Mouse (Mus musculus): ENCODE results near the gene Pithd1. TPM values are rescaled to one million over a fixed set of nuclear protein-coding genes. Genes with fewer than 3 reads are reported as not detected.

The Pithd1 gene
- total RNA-seq (2012; rRNA removed) = 35.3 and 41.6 TPM in 2 replicates

GRCm38 (mm10) chr4:135986943-135987710 is at the start of gene Pithd1:
Pithd1 (minus strand) TSS chr4:135987264.
- TF ChIP-seq CHD2 (IDR thresholded peaks at IDR 0.05; ENCODE audit: low read depth, low read length) = no peak
- no peak for TF ChIP-seq HCFC1 (IDR thresholded peaks at IDR 0.05; ENCODE audit: borderline replicate concordance, insufficient read depth, low read length)
- TF ChIP-seq ZC3H11A (IDR thresholded peaks at IDR 0.05; ENCODE audit: borderline replicate concordance, low read depth, low read length) = no peak
- no peak for TF ChIP-seq ZNF384 (IDR thresholded peaks at IDR 0.05; ENCODE audit: low read depth, low read length)
- TF ChIP-seq MAFK (IDR thresholded peaks at IDR 0.05; ENCODE audit: insufficient read depth, low read depth, low read length) = no peak
- H3K4me1 ChIP-seq (ENCODE audit: control insufficient read depth in 2 of 2, insufficient read depth in 2 of 2, low read length in 2 of 2, poor library complexity in 1 of 2) = peaks cover 0 to 4% of the 10 kb centered on the region in 2 experiments; a peak in 1 of 4 replicates
- peak within 1 kb of the TSS; percentile 94 for H3K9ac ChIP-seq (ENCODE audit: insufficient read depth, low read depth, low read length, poor library complexity, severe bottlenecking)
- peak within 1 kb of the TSS; percentile 38; the same call in 1 of the 2 replicates for H3K27ac ChIP-seq (ENCODE audit: insufficient read depth, low read depth, low read length, poor library complexity, severe bottlenecking)
- in situ Hi-C loops (cut with MboI; ENCODE audit: low sequenced_read_pairs in 2 of 2, unreplicated experiment in 2 of 2) = no loop called here
- peak within 1 kb of the TSS; percentile 89 to 94 for H3K4me3 ChIP-seq (ENCODE audit: insufficient read depth in 1 of 2, low read depth in 1 of 2, low read length in 2 of 2, poor library complexity in 1 of 2, severe bottlenecking in 1 of 2)
- H3K9me3 ChIP-seq (ENCODE audit: control insufficient read depth, insufficient read depth, low read depth, low read length) = no peaks in the 10 kb centered on the region
- peak; percentile 72 for DNase-seq (ENCODE audit: low read depth, low spot score)
- H3K36me3 ChIP-seq (ENCODE audit: control insufficient read depth, insufficient read depth, low read length, poor library complexity, severe bottlenecking) = peaks cover 15% of the 10 kb centered on the region

- no peak for DNase-seq (ENCODE audit: low read depth, low spot score)
- TF ChIP-seq HCFC1 (IDR thresholded peaks at IDR 0.05; ENCODE audit: borderline replicate concordance, insufficient read depth, low read length) = no peak
- no peak for TF ChIP-seq MAFK (IDR thresholded peaks at IDR 0.05; ENCODE audit: insufficient read depth, low read depth, low read length)
- no peak for TF ChIP-seq ZC3H11A (IDR thresholded peaks at IDR 0.05; ENCODE audit: borderline replicate concordance, low read depth, low read length)
- TF ChIP-seq ZNF384 (IDR thresholded peaks at IDR 0.05; ENCODE audit: low read depth, low read length) = no peak
- no peak for TF ChIP-seq CHD2 (IDR thresholded peaks at IDR 0.05; ENCODE audit: low read depth, low read length)
- Histone ChIP-seq H3K27ac (ENCODE audit: insufficient read depth, low read depth, low read length, poor library complexity, severe bottlenecking) (no peak overlapping the region), H3K9me3 (ENCODE audit: control insufficient read depth, insufficient read depth, low read depth, low read length) (no peaks in the 10 kb centered on the region), H3K4me3 (ENCODE audit: insufficient read depth in 1 of 2, low read depth in 1 of 2, low read length in 2 of 2, poor library complexity in 1 of 2, severe bottlenecking in 1 of 2) (no peak overlapping the region), H3K36me3 (ENCODE audit: control insufficient read depth, insufficient read depth, low read length, poor library complexity, severe bottlenecking) (no peaks in the 10 kb centered on the region), H3K9ac (ENCODE audit: insufficient read depth, low read depth, low read length, poor library complexity, severe bottlenecking) (no peak overlapping the region), H3K4me1 (ENCODE audit: control insufficient read depth in 2 of 2, insufficient read depth in 2 of 2, low read length in 2 of 2, poor library complexity in 1 of 2) (peaks cover 0 to 2% of the 10 kb centered on the region in 2 experiments; a peak in 1 of 4 replicates)
- in situ Hi-C loops (cut with MboI; ENCODE audit: low sequenced_read_pairs in 2 of 2, unreplicated experiment in 2 of 2) = no loop called here
Measured at GRCm38 (mm10) chr4:136035078-136035477, 48.0 kb upstream of the Pithd1 start.

GRCm38 (mm10) chr4:136033231-136033630 is 46.2 kb upstream of the Pithd1 start:
- DNase-seq (ENCODE audit: low read depth, low spot score) = no peak
- Histone ChIP-seq H3K36me3 (ENCODE audit: control insufficient read depth, insufficient read depth, low read length, poor library complexity, severe bottlenecking) (no peaks in the 10 kb centered on the region), H3K9ac (ENCODE audit: insufficient read depth, low read depth, low read length, poor library complexity, severe bottlenecking) (no peak overlapping the region), H3K4me3 (ENCODE audit: insufficient read depth in 1 of 2, low read depth in 1 of 2, low read length in 2 of 2, poor library complexity in 1 of 2, severe bottlenecking in 1 of 2) (no peak overlapping the region), H3K4me1 (ENCODE audit: control insufficient read depth in 2 of 2, insufficient read depth in 2 of 2, low read length in 2 of 2, poor library complexity in 1 of 2) (peaks cover 0 to 2% of the 10 kb centered on the region in 2 experiments; a peak in 1 of 4 replicates), H3K9me3 (ENCODE audit: control insufficient read depth, insufficient read depth, low read depth, low read length) (no peaks in the 10 kb centered on the region), H3K27ac (ENCODE audit: insufficient read depth, low read depth, low read length, poor library complexity, severe bottlenecking) (no peak overlapping the region)
- no peak for TF ChIP-seq CHD2 (IDR thresholded peaks at IDR 0.05; ENCODE audit: low read depth, low read length)
- no peak for TF ChIP-seq MAFK (IDR thresholded peaks at IDR 0.05; ENCODE audit: insufficient read depth, low read depth, low read length)
- no peak for TF ChIP-seq HCFC1 (IDR thresholded peaks at IDR 0.05; ENCODE audit: borderline replicate concordance, insufficient read depth, low read length)
- TF ChIP-seq ZC3H11A (IDR thresholded peaks at IDR 0.05; ENCODE audit: borderline replicate concordance, low read depth, low read length) = no peak
- TF ChIP-seq ZNF384 (IDR thresholded peaks at IDR 0.05; ENCODE audit: low read depth, low read length) = no peak
- in situ Hi-C loops (cut with MboI; ENCODE audit: low sequenced_read_pairs in 2 of 2, unreplicated experiment in 2 of 2) = no loop called here

- H3K4me1 ChIP-seq (ENCODE audit: control insufficient read depth in 2 of 2, insufficient read depth in 2 of 2, low read length in 2 of 2, poor library complexity in 1 of 2) = peaks cover 0 to 3% of the 10 kb centered on the region in 2 experiments; a peak in 1 of 4 replicates
- no peaks in the 10 kb centered on the region for H3K9me3 ChIP-seq (ENCODE audit: control insufficient read depth, insufficient read depth, low read depth, low read length)
- H3K27ac ChIP-seq (ENCODE audit: insufficient read depth, low read depth, low read length, poor library complexity, severe bottlenecking) = no peak overlapping the region
- H3K4me3 ChIP-seq (ENCODE audit: insufficient read depth in 1 of 2, low read depth in 1 of 2, low read length in 2 of 2, poor library complexity in 1 of 2, severe bottlenecking in 1 of 2) = no peak overlapping the region
- H3K9ac ChIP-seq (ENCODE audit: insufficient read depth, low read depth, low read length, poor library complexity, severe bottlenecking) = no peak overlapping the region
- no peaks in the 10 kb centered on the region for H3K36me3 ChIP-seq (ENCODE audit: control insufficient read depth, insufficient read depth, low read length, poor library complexity, severe bottlenecking)
- TF ChIP-seq MAFK (IDR thresholded peaks at IDR 0.05; ENCODE audit: insufficient read depth, low read depth, low read length) (peak; percentile 67), ZC3H11A (IDR thresholded peaks at IDR 0.05; ENCODE audit: borderline replicate concordance, low read depth, low read length) (no peak)
- in situ Hi-C loops (cut with MboI; ENCODE audit: low sequenced_read_pairs in 2 of 2, unreplicated experiment in 2 of 2) = no loop called here
- no peak for DNase-seq (ENCODE audit: low read depth, low spot score)
Measured at GRCm38 (mm10) chr4:136030968-136031909, 44.2 kb upstream of the Pithd1 start.

All from ES-E14 (cell line).